Mouse (Mus musculus) heart, adult 18-20 months (tissue): Measurements from ENCODE around the gene Plg. TPM values are rescaled to one million over a fixed set of nuclear protein-coding genes. Genes with fewer than 3 reads are reported as not detected.

Source experiments
- DNase-seq, 2 experiments: peaks; one replicate each; pipeline ENCODE4 v3.0.0; 2021 to 2022; ENCODE audit warnings: mixed read lengths in 1 of 2
- total RNA-seq, 2 experiments: library from RNA; stranded (reverse); gene quantifications; 2 replicates each; pipeline ENCODE4 v1.2.3; 2021

Plg gene
- total RNA-seq, 2 experiments from 2014 or later, result not detected

DNA sequence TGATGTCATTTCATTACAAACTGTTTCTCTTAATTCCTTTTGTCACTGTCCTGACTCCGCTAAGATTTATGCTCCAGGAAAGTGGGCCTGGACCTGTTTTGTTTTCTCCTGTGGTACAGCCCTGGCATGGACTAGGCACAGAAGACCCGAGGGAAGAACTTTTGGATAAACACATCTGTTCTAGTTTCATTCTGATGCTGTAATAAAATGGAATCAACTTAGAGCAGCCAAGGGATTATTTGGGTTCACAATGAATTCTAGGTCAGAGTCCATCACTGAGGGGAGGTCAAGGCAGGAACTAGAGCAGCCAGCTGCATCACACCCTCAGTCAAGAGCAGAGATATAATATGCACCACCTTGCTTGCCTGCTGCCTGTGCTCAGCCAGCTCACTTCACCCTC is 9.4 kb downstream of the Plg start:
- DNase-seq, result no peak

DNA sequence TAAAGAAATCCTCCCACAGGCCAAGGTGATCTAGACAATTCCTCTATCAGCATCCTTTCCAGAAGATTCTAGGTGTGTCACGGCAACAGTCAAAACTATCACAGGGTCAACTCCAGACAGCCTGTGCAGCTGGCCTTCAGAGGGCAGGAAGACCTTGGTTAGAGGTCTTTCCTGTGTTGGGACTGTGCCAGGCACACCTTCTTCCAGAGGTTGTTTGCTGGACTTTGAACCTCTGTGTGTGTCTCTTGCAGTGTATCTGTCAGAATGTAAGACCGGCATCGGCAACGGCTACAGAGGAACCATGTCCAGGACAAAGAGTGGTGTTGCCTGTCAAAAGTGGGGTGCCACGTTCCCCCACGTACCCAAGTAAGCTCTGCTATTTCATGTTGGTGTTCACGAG is 9.8 kb downstream of the Plg start:
- no peak for DNase-seq

DNA sequence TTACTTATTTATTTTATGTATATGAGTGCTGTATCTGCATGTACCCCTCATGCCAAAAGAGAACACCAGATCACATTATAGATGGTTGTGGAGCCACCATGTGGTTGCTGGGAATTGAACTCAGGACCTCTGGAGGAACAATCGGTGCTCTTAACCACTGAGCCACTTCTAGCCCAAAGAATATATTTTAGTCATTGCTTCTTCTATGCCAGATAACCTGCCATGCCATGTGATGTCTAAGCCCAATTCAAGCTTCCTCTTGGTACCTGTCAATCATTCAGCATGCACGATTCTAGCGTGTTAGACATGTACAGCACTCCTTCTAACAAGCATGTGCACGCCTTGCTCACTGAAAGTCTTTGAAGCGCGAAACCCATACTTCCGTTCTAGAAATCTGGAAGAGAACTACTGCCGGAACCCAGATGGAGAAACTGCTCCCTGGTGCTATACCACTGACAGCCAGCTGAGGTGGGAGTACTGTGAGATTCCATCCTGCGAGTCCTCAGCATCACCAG is 17.8 kb downstream of the Plg start:
- no peak for DNase-seq

DNA sequence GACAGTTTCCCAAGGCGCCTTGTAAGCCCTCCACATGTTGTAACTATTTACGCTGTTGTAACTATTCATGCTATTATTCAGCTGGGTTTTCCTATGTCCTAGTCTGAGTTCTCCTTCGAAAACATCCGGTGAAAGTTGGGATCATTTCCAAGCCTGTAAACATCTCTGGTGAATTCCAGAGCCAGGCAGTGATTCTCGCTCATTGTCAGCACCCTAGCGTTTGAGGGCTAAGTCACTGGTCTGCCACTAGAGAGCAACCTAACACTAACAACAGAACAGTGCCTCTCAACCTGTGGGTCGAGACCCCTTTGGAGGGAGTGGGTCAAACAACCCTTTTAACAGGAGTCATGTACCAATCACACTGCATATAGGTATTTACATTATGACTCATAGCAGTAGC is 25.0 kb downstream of the Plg start:
- peak; percentile 34 to 66 for DNase-seq

DNA sequence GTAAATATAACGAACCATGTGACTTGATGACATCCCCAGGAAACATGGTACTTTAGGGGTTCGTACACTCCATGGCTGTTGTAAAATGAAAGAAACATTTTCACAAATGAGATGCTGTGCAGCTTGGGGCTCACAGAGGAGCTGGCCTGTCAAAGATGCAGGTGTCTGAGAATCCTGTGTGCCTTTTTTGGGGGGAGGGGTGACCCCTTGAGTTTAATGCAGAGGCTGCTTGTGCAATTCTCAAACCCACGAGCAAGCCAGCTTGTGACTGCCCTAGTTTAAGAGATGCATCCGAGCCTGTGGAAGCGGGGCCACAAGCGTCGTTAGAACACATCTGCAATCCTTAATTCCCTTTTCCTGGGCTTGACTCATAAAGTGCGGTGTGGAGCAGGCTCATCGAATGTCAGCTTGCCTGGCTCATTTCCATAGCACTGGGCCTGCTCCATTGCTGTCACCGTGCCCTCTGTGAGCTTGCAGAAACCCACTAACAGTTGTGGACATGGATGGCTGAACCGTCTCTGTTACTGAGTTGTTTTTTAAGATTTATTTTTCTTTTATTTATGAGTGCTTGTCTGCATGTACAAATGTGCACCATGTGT is 31.0 kb downstream of the Plg start:
- no peak for DNase-seq

DNA sequence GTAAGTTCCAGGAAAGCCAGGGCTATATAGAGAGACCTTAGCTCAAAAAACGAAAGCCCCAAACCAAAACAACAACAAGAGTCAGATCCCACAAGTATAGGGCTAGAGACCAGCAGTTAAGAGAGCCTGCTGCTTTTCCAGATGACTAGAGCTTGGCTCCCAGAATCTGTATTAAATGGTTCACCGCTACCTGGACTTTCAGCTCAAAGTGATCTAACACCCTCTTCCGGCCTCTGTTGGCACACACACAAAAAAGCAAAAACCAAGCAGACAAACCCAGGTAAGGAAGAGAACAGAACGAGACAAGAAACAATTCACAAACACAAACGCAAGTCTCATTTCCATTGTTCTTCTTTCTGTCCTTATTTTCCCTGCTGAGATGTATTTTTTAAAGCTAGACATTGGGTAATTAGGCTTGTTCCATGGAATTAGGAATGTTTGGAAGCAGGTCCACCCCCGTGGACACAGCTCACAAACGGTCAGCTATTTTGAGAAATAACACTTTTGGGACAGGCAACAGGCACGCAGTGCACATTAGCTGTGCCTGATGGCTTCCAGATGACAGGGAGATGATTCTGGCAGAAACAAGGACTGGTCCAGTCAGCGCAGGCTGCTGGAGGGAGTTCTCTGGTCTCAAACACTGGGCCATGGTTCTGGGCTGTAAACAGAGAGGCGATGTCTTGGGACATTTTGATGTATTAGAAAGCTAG is 33.9 kb downstream of the Plg start:
- peak; percentile 55 to 83 for DNase-seq

DNA sequence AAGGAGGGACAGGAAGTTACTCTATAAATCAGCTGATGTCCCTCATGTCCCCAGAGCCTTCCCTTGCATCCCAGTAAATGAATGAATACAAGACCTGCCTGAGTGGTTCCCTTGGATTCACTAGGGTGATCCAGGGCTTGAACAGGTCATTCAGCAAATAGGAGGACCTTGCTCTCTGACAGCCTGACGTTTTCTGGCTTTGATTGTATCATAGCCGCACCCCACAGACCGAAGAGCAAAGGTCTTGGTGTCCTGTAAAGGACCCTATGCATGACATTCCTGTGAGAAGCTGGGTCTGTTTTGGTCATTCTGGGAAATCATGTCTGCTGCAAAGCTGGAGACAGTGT is 34.5 kb downstream of the Plg start:
- no peak for DNase-seq

DNA sequence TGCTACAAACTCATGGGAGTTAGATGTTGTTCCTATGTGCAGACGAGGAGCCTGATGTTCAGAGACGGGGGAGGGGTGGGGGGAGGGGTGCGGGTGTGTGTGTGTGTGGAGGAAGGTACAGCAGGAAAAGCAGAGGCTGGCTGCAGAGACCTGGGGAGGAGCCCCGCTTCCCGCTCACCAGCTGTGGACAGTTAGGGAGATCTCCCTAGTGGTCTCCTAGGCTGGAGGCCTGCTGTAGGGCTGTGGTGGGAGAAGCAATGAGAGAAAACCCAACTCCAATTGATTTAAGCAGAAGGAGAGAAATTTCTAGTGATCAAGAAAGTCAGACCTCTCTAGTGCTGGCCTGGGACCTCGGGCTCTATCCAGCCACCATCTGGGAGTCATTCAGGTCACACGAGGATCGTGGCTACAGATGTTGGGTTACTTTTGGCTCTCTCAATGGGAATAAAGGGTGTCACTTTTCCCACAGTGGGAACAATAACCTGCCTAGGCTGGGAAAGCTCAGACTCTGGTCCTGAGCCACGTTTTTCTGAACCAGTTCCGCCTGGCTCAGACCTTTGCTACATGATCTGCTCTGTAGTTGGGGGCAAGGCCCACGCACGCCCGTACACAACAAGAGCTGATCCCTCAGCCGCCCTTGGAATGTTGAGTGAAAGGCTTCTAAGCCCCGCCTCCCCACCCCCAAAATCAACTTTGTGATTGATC is 36.8 kb downstream of the Plg start:
- DNase-seq, result peak; percentile 45 to 51

DNA sequence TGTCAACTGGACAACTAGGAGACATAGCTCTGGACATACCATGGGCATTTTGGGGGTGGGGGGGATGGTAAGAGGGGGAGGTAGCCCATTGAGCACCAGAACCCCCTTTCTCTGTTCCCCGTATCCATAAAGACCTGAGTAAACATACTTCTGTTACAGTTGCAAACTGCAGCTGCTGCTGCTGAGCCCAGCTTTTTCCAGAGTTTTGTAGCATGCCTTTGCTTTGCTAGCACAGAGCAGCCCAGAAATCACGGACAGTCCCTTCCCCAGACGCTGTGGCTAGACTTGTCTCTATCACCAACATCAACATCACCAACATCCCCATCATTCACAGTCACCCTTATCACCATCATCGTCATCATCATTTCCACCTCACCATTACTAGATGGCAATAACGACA is 37.3 kb downstream of the Plg start:
- DNase-seq, result peak in 1 of 2 experiments; percentile 24

DNA sequence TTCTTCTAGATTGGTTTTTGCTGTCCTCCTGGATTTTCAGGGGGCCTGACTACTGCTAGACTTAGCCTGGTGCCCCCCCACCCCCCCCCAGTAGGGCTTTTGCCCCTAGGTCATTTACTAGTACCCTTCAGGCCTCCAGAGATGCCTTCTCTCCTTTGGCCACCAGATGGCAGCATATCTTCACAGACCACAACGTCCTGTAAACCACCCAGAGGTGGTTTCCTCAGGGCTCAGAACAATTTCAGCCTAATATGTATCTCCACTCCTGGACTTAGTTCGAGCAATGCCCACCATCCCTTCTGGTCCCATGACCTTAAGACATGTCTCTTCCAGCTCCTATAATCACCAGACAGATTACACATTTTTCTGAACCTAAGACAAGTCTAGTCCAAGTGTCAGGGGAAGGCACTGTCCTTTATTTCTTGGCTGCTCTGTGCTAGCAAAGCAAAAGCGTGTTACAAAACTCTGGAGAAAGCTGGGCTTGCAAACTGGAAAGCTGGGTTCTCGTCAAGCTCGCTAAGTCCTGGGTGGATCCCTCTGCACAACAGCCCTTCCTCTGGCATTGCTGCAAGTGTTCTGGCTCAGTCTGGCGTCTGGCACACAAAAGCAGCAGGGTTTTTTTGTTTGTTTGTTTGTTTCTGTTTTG is 38.0 kb downstream of the Plg start:
- DNase-seq, result peak; percentile 75 to 94

DNA sequence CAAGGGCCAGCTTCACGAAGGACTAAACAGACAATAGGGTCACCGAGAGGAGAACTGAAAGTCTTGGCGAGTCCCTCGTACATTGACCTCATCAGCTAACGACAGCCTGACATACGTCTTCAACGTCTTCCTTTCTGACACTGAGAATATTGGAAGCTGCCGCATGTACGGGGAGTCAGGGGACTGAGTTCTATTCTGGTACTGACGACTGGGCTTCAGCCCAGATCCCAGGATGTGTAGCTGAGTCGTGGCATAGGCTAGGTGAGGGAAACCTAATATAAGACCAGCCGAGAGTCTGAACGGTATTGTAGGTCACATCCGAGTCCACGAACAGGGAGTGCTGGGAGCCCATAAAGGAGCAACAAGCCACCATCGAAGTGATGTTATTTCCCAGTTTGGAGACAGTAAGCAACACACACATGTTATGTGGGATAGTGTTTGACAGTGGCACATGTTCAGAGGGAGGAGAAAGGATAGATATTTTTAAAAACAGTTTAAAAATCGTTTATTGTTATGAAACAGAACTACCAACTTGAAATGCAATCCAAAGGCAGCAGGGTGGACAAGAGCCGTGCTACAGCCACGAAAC is 41.2 kb downstream of the Plg start:
- DNase-seq, result peak; percentile 28 to 48

DNA sequence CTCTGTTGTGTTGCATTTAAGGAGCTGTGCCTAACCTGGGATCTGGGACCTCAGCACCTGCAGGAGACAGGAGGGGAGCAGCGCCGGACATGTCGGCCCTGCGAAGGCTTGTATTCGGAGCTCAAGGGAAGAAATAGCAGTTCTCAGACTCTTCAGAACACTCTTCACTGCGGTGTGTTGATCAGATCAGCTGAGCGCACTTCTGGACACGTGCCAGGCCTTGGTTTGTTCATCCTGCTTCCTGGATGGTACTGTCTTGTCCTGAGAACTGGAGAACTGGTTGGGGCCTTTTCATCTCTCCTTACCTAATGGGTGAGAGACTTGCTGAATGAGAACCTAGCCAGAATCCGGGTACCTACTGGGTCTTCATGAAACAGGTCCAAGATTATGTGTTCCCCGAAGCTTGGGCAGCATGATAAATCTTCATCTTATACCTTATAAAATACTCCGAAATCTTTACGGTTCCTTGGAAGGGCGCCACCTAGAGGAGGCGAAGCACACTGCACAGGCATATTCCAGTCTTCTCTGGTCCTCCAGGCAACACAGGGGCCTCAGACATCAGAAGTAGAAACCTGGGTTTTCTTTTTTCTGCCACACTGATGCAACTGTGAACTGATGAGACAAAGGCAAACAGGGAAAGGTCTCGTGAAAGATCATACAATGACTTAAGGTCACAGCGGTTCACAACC is 42.6 kb downstream of the Plg start:
- DNase-seq, result no peak

DNA sequence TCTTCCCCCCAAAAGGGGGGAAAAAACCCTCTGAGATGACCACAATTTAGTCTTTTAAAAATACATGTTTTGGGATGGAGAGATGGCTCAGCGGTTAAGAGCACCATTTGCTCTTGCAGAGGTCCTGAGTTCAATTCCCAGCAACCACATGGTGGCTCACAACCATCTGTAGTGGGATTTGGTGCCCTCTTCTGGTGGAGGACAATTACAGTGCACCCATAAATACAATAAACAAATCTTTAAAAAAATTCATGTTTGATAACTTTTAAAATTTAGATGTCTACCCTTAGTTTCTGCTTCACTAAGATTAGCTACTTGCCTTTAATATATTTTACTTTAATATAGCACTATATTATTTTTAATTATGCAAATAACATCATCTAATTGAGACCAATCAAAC is 43.7 kb downstream of the Plg start:
- no peak for DNase-seq

DNA sequence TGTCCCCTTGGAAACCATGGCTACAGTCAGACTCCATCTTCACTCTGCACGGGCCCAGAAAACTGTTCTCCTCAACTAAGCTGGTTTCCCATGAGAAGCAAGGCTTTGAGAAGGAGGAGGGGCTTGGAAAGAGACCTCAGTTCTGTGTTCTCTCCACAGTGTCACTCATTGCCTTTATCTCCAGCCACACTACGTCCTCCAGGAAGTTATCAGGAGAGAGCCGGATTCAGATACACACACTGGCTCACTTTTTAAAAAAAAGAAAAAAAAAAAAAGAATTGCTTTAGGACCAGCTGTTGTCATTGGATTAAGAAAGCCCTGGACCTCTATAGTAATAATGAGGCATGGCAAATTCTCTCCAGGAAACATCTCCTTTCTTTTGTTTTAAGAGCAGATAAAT is 48.7 kb downstream of the Plg start:
- no peak for DNase-seq

DNA sequence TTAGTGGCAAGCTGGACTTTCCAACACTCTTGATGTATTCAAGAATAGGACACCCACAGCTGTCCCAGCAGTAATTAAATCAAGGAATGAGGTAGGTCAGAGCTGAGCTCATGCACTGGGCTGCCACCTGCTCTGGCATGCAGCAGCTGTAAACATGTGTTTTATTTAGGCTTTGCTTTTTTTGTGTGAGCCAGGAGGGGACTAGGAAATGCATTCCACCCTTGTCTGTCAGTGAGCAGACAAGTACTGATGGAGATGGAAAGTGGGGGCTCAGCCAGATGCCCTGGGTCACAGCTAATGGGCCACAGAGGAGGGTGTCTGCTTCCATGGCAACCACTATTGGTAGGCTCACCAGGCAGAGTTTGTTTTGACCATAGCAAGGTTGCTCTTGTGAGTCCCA is 50.0 kb downstream of the Plg start:
- DNase-seq, result no peak

DNA sequence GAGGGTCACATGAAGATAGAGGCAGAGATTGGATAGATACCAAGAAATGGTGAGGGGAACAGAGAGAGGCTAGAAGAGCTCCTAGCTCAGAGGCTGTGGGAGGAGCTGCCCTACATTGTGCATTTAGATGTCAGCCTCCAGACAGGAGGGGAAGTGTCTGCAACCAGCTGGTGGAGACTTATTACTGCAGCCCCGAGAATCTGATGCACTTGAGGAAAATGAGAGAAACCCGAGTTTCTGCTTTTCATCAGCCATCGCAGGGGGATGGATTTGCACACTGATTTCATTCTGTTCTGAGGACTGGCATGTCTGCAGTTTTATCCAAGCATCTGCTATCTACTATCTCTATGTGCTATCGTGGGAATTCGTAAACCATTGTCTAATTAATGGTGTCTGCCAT is 53.3 kb downstream of the Plg start:
- no peak for DNase-seq

DNA sequence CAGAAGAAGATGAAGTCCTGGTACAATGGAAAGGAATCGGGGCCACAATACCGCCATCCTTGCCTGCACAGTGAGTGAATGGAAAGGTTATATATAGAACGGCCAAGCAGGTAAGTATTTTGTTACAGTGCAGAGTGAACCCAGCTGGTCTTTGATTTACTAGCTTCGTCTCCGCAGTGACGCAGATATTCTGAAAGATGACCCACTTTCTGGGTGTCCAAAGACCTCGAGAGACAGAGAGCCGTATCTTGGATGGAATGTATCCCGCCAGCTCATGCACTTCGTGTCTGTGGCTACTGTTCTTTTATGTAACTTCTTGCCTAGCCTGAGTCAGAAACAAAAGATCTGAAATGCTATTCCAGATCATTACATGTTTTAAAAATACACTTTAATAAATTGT is 59.4 kb downstream of the Plg start:
- DNase-seq, result no peak

DNA sequence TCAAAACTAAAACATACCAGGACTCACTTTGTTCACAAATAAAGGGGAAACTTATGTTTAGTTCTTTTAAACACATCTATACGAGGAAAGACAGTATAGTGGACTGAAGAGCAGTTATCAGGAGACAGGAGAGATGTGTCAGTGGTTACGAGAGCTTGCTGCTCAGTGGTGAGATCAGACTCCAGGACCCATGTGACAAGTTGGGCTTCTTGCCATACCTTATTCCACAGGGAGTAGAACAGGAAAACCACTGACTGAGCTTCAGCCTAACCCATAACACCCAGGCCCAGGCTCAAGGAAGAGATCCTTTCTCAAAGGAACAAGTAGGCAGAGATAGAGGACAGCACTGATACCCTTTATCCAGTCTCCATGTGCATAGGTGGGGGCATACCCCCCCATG is 66.2 kb downstream of the Plg start:
- DNase-seq, result peak; percentile 67

DNA sequence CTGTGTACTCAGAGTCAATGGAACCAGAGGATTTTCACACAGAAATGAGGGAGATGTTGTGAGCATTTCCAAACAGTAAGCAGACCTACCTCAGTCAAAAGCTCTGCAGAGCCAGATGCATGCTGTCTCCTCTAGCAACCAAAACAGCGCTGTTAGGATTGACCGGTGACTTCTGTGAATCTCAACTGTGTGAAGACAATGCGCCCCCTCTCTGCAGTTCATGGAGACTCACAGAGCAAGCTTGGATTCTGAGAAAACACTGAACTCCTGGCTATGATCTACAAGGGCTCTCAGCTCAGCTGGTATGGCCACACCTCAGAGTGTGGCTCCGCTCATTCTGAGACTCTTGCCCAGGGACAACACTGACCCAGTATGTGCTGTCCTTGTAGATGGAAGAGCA is 72.8 kb downstream of the Plg start:
- peak in 1 of 2 experiments; percentile 19 for DNase-seq

DNA sequence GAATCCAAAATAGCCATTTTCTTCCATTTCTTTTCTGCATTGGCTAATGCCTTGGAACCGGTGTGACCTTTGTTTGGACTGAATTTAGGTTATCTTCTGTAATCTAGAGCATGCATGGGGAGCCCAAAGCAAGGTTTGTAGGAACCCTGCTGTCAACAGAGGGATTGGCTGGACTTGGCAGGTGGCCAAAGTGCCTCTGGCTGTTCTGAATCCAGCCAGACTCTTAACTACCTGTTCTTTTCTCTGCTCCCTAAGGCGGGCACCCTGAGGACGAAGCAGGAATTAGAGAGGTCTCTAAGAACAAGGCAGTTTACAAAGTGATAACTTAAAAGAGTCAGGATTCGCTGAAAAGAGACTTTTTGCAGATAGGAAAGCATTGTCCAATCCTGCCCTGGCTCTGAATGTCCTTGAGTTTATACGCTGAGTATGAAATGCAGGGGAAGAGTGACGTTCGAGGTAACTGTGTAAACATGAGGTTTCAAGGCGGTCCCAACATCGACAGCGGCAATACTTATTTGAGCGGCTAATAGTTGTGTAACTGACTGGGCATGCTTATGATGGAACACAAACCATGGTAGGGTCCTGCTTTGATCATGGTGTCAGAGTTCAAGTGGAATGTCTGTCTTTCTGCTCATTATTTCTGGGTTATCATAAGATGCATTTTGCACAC is 74.6 kb downstream of the Plg start:
- DNase-seq, result no peak

DNA sequence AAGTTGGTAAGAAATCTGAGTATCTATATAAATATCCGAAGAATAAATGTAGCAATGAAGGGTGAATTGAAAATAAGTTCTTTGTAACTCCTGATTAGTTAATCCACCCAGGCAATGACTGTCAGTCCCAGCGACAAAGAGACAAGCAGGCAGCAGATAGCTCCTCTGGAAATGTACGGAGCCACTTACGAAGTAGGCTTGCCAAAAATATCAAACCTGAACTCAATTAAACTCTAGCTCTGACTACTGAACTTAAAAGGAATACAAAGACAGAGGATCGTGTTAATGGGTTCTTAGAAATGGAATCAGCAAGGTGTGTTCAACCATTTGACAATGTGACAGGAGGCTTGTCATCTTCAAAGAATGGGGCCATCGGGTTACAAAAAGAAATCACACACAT is 75.3 kb downstream of the Plg start:
- no peak for DNase-seq
